Mouse (Mus musculus) heart, embryonic 16.5 days (tissue): ENCODE measurements at regions not wholly inside any gene's neighbourhood (a gene's known extent, or its start where the extent isn't known, plus 50 kb on each side); places are given as distances from the start of the nearest gene placed in this dataset.

Experiments used
- ATAC-seq: fragments of 200-750 bp; cut with Nextera tagmentation; replicated peaks from 2 replicates; pipeline ENCODE4 v1.8.0; 2017; ENCODE audit warnings: moderate number of reproducible peaks; ENCODE audit not compliant: insufficient read depth, low FRiP score; ENCODE audit errors: extremely low read depth
- H3K27ac ChIP-seq: fragments of 300-500 bp; sonication (generic); 2 replicates; pipeline ENCODE4 v1.5.1; 2014; ENCODE audit warnings: mild to moderate bottlenecking, low read length, control low read depth, moderate library complexity
- H3K27me3 ChIP-seq: fragments of 300-500 bp; sonication (generic); 2 replicates; pipeline ENCODE4 v1.6.1; 2014; ENCODE audit warnings: low read length, mixed read lengths; ENCODE audit not compliant: control insufficient read depth, insufficient read depth
- H3K36me3 ChIP-seq: fragments of 300-500 bp; sonication (generic); 2 replicates; pipeline ENCODE4 v1.6.1; 2014; ENCODE audit not compliant: control insufficient read depth, insufficient read depth
- H3K4me1 ChIP-seq: fragments of 300-500 bp; sonication (generic); 2 replicates; pipeline ENCODE4 v1.6.1; 2014; ENCODE audit warnings: low read length, mixed read lengths; ENCODE audit not compliant: control insufficient read depth, insufficient read depth
- H3K4me2 ChIP-seq: fragments of 300-500 bp; sonication (generic); 2 replicates; pipeline ENCODE4 v1.6.1; 2014; ENCODE audit warnings: low read depth, mild to moderate bottlenecking, control low read depth, low read length
- H3K4me3 ChIP-seq: fragments of 300-500 bp; sonication (generic); 2 replicates; pipeline ENCODE4 v1.5.1; 2014; ENCODE audit warnings: mild to moderate bottlenecking, control low read depth, low read length
- H3K9ac ChIP-seq: fragments of 300-500 bp; sonication (generic); 2 replicates; pipeline ENCODE4 v1.6.1; 2014; ENCODE audit warnings: low read length, control low read depth
- H3K9me3 ChIP-seq: fragments of 300-500 bp; sonication (generic); replicated peaks from 2 replicates; pipeline ENCODE4 v1.6.1; 2016; ENCODE audit warnings: low read length; ENCODE audit not compliant: control insufficient read depth
- WGBS: fragments of 180-500 bp; shearing (Covaris S2); extraction: QIAGEN DNeasy Blood & Tissue Kit; methylation state at CpG from one replicate; pipeline ENCODE4 v1.1.7; 2014; 5-methylcytosine and 5-hydroxymethylcytosine counted together

DNA sequence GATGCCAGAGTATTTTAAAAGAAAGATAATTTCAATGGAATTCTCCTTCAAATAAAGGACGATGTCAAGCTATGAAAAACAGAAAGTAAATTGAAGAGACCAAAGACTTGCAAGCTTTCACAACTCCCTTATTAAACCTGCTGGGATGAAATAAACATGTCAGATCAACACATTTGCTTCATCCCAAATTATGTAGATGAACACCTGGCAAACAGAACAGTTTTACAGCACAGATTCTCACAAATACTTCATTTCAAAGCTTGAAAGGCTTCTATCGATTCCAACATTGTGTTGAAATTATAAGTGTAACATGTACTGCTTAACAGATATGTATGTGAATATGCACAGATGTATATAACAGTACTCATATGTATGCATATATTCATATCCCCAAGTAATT is 749.5 kb downstream of the Hdgfl1 start:
- 92% methylated on average over 2 of the region's 2 CpGs for WGBS
- Histone ChIP-seq H3K4me2 (no peak overlapping the region), H3K4me3 (no peak overlapping the region), H3K36me3 (no peaks in the 10 kb centered on the region), H3K27me3 (no peaks in the 10 kb centered on the region), H3K4me1 (no peaks in the 10 kb centered on the region), H3K27ac (no peak overlapping the region), H3K9me3 (no peaks in the 10 kb centered on the region), H3K9ac (no peak overlapping the region)
- ATAC-seq = no peak

DNA sequence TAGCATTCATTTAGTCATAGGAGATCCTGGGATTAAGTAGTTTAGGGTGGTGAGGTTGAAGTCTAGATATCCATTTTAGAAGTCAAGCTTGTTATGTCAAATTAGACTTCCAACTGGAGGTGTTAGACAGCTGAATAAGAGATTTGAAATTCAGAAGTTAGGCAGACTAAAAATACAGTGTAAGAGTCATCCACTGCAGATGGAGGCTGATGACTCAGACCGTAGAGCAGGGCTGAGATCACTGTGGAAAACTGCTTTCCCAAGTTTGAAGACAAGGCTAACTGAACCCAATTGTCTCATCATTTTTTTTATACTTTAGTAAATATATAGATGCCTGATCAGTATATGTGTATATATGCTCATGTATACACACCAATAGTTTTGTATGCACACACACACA is 738.8 kb upstream of the Nrsn1 start:
- 55% methylated on average over 1 of the region's 1 CpGs for whole genome bisulfite sequencing
- ATAC-seq = peak; percentile 41; the same call in 1 of the 2 replicates
- Histone ChIP-seq H3K36me3 (no peaks in the 10 kb centered on the region), H3K4me3 (no peak overlapping the region), H3K9ac (no peak overlapping the region), H3K4me2 (no peak overlapping the region), H3K9me3 (no peaks in the 10 kb centered on the region), H3K4me1 (peaks cover 4% of the 10 kb centered on the region; the same call in 1 of the 2 replicates), H3K27ac (no peak overlapping the region), H3K27me3 (no peaks in the 10 kb centered on the region)

GRCm38 (mm10) chr13:26004768-26005560 is 734.7 kb upstream of the Nrsn1 start:
- no peak overlapping the region for H3K4me3 ChIP-seq
- H3K27ac ChIP-seq = no peak overlapping the region
- no peaks in the 10 kb centered on the region for H3K27me3 ChIP-seq
- H3K4me2 ChIP-seq = no peak overlapping the region
- ATAC-seq = no peak
- H3K36me3 ChIP-seq = no peaks in the 10 kb centered on the region
- whole genome bisulfite sequencing = 84% methylated on average over 7 of the region's 7 CpGs
- H3K9ac ChIP-seq = no peak overlapping the region
- no peaks in the 10 kb centered on the region for H3K9me3 ChIP-seq
- H3K4me1 ChIP-seq = peaks cover 4% of the 10 kb centered on the region; the same call in 1 of the 2 replicates

- Histone ChIP-seq H3K4me3 (no peak overlapping the region), H3K27me3 (no peaks in the 10 kb centered on the region), H3K9me3 (no peaks in the 10 kb centered on the region), H3K4me2 (no peak overlapping the region), H3K36me3 (no peaks in the 10 kb centered on the region), H3K4me1 (no peaks in the 10 kb centered on the region), H3K9ac (no peak overlapping the region), H3K27ac (no peak overlapping the region)
- no peak for ATAC-seq
- WGBS = 56% methylated on average over 1 of the region's 1 CpGs
Measured at GRCm38 (mm10) chr13:25993526-25993925, 723.2 kb upstream of the Nrsn1 start.

GRCm38 (mm10) chr13:25989067-25989756 is 718.9 kb upstream of the Nrsn1 start:
- no peaks in the 10 kb centered on the region for H3K36me3 ChIP-seq
- H3K4me2 ChIP-seq = no peak overlapping the region
- ATAC-seq = no peak
- 76% methylated on average over 5 of the region's 5 CpGs for WGBS
- no peak overlapping the region for H3K27ac ChIP-seq
- H3K4me3 ChIP-seq = no peak overlapping the region
- H3K9me3 ChIP-seq = no peaks in the 10 kb centered on the region
- H3K4me1 ChIP-seq = no peaks in the 10 kb centered on the region
- no peaks in the 10 kb centered on the region for H3K27me3 ChIP-seq
- H3K9ac ChIP-seq = no peak overlapping the region

DNA sequence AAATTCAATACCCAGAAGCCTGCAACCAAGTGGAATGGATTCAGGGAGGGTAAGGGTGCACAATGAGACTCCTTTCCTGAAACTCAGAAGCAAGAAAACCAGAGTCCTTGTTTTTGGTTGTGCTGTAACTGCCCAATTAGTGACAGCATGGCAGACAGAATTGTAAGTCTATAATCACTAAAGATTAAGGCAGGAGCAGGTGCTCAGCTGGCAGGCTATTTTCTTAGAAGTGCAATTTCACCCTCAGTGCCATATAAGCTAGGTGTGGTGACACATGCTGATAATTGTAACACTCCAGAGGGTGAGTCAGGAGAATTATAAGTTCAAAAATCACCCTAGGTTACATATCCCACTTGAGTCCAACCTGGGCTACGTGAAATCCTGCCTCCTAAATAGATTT is 714.2 kb upstream of the Nrsn1 start:
- Histone ChIP-seq H3K4me1 (no peaks in the 10 kb centered on the region), H3K4me2 (no peak overlapping the region), H3K4me3 (no peak overlapping the region), H3K36me3 (no peaks in the 10 kb centered on the region), H3K9me3 (no peaks in the 10 kb centered on the region), H3K9ac (no peak overlapping the region), H3K27me3 (no peaks in the 10 kb centered on the region), H3K27ac (no peak overlapping the region)
- no peak for ATAC-seq
- 90% methylated on average over 1 of the region's 1 CpGs for WGBS

DNA sequence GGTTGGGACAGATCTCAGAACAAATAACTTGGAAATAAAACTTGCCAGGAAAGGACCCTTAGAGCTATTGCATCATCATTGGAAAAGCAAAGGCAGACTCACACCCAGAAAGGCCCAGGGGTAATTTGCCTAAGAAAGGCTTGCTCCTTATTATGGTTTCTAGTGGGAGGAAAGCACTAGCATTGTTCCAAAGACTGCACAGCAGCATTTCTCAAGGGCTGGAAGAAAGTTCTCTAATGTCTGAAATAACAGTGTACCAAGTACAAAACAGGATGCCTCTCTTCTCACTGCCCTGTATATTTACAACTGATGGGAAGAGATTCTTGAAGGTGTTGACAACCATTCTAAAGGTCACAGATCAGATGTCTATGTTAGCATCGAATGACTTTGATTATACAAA is 713.4 kb upstream of the Nrsn1 start:
- Histone ChIP-seq H3K27ac (no peak overlapping the region), H3K4me1 (no peaks in the 10 kb centered on the region), H3K4me3 (no peak overlapping the region), H3K36me3 (no peaks in the 10 kb centered on the region), H3K9ac (no peak overlapping the region), H3K27me3 (no peaks in the 10 kb centered on the region), H3K9me3 (no peaks in the 10 kb centered on the region), H3K4me2 (no peak overlapping the region)
- WGBS = 77% methylated on average over 1 of the region's 1 CpGs
- ATAC-seq = no peak

- Histone ChIP-seq H3K9me3 (no peaks in the 10 kb centered on the region), H3K9ac (no peak overlapping the region), H3K27me3 (no peaks in the 10 kb centered on the region), H3K36me3 (no peaks in the 10 kb centered on the region), H3K4me2 (no peak overlapping the region), H3K4me1 (no peaks in the 10 kb centered on the region), H3K4me3 (no peak overlapping the region), H3K27ac (no peak overlapping the region)
- no peak for ATAC-seq
- WGBS = 64% methylated on average over 1 of the region's 1 CpGs
Measured at GRCm38 (mm10) chr13:25978648-25979047, 708.3 kb upstream of the Nrsn1 start.

GRCm38 (mm10) chr13:25958592-25958991 is 688.3 kb upstream of the Nrsn1 start:
- H3K27ac ChIP-seq = no peak overlapping the region
- H3K27me3 ChIP-seq = no peaks in the 10 kb centered on the region
- H3K4me2 ChIP-seq = no peak overlapping the region
- peaks cover 9% of the 10 kb centered on the region for H3K4me1 ChIP-seq
- no peaks in the 10 kb centered on the region for H3K9me3 ChIP-seq
- H3K36me3 ChIP-seq = no peaks in the 10 kb centered on the region
- no peak overlapping the region for H3K4me3 ChIP-seq
- H3K9ac ChIP-seq = no peak overlapping the region
- ATAC-seq = no peak
